Mouse (Mus musculus): ENCODE results near the gene Prkce.

DNA sequence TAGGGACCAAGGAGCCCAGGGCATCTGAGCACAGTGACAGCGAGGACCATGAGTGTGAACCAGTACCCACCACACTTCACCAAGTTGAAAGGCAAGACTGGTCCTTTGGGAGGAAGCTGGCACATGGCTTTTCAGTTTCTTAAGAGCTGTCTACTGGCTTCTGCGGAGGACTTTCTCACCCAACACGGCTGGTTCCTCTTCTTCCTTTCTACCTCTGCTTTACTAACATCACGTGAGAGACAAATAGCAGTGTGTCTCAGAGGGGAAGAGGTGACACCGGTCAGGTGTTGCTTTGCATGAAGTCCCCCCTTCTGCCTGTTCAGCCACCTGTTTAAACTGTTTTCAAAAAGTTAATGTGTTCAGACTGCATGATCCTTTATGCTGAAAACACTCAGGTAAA lies 359.7 kb downstream of the Prkce start:
- no peak for TF ChIP-seq POLR2AphosphoS5 (IDR thresholded peaks at IDR 0.05; ENCODE audit: insufficient replicate concordance, low read depth, low read length)
- no peak for TF ChIP-seq CTCF (IDR thresholded peaks at IDR 0.05; ENCODE audit: low read depth, low read length)
- TF ChIP-seq GATA1 (IDR thresholded peaks at IDR 0.05; ENCODE audit: borderline replicate concordance, low read length), result no peak
- TF ChIP-seq GATA2 (IDR thresholded peaks at IDR 0.05; ENCODE audit: borderline replicate concordance, low read depth, low read length), result no peak
- TF ChIP-seq TAL1 (conservative IDR thresholded peaks at IDR 0.05; ENCODE audit: low read depth, low read length), result no peak

Measured in G1E (cell line).